Mouse (Mus musculus): ENCODE measurements around the gene Cyp51.
"Not testable (repeated sequence)": the region's sequence is repeated elsewhere in the genome, so short reads cannot be mapped to it uniquely, and the experiment has no call there.

Gene Cyp51

DNA sequence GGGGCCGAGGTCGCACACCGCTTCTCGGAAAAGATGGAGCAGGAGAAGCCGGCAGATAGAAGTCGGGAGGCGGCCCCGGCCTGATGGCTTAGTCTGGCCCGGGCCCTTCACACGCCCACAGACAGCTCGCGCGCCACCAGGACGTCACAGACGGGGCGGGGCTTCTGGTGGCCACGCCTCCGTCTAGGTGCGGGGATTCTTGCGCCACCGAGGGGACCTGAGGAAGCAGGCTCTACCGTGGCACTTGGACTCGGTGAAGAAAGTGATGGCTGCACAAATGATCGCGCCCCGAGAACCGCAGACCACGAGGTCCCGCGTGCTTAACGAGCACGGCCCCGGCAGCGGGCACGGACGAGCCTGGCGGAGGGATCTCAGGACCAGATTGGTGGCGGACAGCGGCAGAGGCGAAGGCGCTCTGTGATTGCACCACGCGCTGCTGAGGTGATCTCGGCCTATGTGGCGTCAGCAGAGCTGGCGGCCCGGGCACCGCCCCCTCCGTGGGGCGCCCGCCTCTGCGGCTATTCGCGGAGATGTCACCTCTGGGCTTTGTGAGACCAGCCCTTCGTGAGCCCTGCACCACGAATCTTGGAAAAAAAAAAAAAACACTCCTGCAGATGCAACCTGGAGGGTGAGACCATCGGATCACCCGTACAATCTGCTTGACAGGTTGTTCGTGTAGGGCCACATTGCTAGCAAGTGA, at the start of gene Cyp51:
Cyp51 (minus strand) TSS at position 406 of the 700 bp plus-strand sequence.
- DNase-seq, result peak; percentile 88

DNA sequence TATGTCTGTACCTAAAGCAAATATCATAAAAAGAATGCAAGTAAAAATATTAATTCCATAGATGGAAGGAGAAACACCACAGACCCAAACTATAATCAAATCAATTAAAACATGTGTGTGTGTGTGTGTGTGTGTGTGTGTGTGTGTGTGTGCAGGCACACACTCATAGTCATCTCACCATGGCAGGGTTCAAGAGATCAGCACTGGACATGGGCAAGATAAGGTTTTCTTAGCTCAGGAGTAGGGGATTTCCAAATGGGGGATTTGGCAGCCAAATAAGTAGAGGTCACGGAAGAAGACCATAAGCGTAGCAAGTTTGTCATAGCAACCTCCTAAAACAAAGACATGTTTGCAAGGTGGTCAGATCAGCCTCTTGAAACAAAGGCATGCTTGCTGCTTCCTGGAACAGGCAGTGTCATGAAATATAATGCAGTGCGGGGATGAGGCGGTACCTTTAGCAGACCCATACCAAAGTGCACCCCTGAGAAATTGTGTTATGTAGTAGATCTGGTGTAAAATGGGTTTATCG, 8.1 kb upstream of the Cyp51 start:
- DNase-seq, result no peak

DNA sequence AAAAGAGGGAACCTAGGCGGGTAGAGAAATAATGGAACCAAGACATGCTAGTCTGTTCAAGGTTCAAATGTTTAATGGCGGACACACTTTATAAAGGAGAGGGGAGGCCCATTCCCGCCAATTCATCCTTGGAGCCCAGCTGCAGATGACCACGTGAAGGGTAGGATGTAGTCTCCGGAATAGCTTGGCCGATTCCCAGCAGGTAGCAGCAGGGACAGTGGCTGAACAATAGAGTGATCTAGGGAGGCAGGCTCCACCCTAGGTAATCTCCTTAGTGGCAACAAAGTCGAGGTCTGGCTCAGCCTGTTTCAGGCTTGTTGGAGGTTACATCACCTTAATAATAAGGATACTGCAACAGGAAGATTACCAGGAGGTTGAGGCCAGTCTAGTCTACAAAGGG, 2.5 kb upstream of the Cyp51 start:
- not testable (repeated sequence) for DNase-seq

DNA sequence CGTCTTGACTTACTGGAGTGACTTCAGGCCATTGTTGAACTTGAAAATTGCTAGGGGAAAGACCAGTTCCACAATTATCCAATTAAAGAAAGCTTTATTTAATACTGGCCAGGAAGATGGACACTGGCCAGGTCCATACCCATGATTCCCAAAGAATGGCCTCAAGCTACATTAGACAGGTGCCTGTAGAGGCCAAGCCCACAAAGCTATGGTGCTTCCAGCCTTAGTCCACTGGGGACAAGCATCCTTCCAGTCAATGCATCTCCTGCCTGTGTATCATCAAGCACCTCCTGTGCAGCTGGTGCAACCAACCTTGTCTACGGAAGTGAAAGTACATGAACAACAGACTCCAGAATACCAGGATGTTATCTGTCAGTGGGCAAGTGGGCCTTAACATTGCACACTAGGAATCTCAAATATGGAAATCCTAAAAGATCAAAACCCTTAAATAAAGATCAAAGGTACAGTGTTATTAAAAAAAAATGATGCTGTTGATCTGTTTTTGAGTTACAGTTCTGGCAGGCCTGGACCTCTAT, 1.2 kb upstream of the Cyp51 start:
- DNase-seq, result no peak

DNA sequence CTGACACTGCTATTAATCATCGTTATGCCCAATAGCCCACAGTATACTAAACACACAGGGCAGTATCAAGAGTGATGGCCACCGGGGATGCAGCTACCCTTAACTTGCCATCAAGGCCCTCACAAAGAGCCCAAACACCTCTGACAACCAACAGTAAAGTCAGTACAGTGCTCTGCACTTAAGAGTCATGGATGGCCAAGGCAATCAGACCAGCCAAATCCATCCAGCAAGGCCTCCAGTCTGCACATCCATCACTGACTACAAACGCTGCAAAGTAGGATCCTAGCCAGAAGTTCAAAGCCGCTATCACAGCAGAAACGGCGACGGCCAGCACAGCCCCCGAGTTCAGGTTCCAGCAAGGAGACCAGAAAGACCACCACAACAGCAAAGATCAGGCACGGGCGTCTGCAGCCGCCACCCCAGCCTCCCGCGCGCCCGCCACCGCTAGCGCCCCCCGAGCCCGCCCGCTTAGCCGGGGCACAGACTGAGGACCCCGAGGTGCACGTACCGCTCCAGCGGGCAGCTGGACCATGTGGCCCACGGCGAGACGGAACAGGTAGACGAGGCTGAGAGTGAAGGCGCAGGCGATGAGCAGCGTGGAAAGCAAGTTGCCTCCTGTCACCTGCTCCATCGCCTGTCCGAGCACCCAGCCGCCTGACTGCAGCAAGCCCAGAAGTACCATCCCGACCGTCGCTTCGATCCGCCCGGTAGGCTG, 763 bp downstream of the Cyp51 start:
- no peak for DNase-seq

DNA sequence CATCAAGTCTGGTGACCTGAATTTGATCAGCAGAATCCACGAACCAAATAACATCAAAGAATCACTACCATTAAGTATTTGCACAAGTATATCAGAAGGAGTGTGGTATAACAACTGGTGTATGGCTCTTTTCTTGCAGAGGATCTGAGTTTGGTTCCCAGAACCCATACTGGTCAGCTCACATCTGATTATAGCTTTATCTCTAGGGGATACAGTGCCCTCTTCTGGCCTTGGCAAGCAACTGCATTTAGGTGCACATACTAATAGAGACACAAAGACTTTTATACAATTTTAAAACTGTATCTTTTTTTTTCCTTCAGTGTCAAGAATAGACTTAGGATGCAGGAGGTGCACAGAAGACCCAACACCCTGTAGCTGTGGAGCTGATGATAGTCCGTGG, 2.8 kb downstream of the Cyp51 start:
- no peak for DNase-seq

DNA sequence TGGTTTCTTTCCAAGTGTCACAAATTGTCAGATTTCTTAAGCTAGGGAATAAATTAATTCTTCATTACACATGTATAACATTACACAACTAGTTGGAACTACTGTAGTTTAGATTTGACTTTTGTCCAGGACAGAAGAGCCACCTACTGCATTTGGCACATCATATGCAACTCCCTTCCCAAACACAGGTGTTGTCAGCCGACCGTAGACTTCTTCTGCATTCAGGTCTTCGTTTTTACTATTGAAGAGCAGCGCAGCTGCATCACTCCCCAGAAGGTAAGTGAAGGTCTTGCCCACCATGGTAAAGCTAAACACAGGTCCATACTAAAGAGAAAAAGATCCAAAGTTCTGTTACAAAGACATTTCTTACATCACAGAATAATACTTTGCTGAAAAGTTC, 3.5 kb downstream of the Cyp51 start:
- no peak for DNase-seq

DNA sequence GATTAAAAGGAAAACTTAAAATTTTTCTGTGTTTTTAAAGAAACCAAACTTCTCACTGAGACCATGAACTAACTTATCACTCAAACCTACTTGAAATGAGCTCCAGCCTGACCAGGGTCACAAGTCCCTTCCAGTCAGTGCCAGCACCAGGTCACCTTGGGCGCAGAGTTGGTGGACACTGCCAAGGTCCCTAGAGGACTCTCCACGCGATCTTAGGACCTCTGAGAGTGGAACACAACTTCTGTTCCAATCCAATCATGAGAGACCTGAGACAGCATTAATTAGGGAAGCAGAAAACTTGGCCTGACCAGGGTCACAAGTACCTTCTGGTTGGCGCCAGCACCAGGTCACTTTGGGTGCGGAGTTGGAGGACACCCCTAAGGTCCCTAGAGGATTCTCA, 10.1 kb downstream of the Cyp51 start:
- DNase-seq, result no peak

DNA sequence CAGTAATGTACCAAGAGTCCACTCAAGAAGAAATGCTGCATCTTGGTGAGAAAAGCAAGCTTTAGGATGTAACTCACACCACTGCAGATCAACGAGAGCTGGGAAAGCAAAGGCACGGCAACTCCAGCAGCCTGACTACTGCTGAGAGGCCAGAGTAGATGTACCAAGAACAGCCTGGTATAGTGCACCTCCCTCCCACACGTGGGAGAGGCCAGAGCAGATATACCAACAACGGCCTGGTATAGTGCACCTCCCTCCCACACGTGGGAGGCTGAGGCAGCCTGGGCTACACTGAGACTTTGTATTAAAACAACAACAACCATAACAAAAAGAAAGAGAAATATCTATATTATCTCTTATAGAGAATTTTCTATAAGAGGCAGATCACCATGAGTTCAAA, 16.4 kb downstream of the Cyp51 start:
- no peak for DNase-seq

DNA sequence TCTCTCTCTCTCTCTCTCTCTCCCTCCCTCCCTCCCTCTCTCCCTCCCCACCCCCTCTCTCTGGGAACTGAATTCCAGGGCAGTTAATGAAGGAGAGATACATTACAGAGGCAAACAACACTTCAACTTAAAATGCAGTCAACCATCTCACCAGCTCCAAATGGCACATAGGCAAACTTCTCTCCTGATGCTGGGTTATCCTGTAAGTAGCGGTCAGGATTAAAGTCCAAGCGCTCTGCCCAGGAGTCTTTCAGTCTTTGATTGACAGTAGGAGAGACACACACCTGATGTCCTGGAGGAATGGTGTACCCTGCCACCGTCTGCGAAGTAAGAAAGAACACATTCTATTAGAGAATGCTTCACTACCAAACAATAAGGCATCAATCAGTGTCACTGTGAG, 18.2 kb downstream of the Cyp51 start:
- DNase-seq, result no peak

DNA sequence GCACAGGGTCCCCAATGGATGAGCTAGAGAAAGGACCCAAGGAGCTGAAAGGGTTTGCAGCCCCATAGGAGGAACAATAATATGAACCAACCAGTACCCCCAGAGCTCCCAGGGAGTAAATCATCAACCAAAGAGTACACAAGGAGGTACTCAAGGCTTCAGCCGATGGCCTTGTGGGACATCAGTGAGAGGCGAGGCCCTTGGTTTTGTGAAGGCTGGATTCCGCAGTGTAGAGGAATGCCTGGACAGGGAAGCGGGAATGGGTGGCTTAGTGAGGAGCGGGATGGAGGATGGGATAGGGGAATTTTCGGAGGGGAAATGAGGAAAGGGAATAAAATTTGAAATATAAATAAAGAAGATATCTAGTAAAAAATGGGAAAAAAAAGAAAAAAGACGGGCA, 19.6 kb downstream of the Cyp51 start:
- DNase-seq, result no peak

DNA sequence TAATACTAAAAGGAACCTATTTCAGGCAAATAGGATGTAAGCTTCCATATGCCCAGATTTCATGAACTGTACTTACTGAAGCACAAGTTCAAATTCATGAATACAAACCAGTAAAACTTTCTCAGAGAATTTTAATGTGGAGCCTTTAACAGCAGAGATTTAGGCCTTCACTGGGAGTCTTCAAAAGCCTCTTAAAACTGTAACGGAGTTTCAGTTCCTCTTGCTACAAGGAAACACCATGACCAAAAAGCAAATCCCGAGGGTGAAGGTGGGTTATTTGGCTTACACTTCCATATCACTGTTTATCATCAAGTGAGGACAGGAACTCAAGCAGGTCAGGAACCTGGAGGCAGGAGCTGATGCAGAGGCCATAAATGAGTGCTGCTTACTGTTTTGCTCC, 23.0 kb downstream of the Cyp51 start:
- no peak for DNase-seq

DNA sequence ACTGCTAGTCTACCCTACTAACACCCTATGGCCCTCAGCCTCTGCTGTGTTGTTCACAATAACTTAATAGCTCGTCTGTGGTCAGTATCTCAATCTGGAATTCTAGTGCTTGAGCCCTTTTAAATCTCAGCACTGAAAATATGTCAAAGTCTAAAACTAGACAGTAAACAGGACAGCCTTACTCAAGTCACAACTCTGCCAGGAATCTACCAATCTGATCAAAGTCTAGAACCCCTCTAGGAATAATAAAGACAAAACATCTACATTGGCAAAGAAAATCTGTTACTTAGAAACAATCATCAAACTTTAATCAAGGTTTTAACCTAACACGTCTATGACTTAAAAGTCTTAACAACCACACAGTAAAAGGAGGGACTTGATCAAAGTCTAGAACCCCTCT, 23.7 kb downstream of the Cyp51 start:
- DNase-seq, result no peak

DNA sequence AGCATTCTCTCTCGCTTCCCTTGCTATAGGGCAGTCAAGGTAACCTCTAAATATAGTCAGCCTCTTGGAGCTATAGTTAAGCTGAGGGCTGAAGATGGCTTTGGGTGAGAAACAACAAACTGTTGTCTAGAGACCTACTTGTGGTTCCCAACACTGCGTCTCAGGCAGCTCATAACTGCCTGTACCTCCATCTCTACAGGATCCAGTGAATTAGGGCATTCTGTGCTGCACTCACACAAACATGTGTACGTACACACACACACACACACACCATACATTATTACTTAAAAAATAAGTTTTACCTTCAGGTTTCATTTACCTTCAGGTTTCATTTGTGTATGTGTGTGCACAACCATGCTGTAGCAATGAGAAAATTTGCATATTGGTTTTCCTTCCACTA, 25.5 kb downstream of the Cyp51 start:
- DNase-seq, result no peak

DNA sequence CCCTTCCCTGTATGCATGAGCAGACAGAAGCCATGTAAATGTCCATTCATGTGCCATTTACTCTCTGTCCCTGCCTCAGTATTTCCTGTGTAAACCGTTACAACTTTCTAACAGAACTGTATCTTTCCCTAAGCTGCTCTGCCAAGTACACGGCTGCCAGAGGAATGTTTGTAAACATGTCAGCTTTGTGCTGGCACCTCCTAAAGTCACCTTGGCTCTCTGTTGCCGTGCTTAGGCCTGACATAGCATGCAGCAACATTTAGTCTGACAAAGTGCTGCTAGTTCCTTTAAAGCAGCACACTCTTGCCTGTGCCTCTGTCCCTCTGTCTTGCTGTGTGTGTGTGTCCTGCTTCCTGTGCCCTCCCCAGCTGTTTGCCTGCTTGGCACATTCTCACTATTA, 37.3 kb downstream of the Cyp51 start:
- no peak for DNase-seq

DNA sequence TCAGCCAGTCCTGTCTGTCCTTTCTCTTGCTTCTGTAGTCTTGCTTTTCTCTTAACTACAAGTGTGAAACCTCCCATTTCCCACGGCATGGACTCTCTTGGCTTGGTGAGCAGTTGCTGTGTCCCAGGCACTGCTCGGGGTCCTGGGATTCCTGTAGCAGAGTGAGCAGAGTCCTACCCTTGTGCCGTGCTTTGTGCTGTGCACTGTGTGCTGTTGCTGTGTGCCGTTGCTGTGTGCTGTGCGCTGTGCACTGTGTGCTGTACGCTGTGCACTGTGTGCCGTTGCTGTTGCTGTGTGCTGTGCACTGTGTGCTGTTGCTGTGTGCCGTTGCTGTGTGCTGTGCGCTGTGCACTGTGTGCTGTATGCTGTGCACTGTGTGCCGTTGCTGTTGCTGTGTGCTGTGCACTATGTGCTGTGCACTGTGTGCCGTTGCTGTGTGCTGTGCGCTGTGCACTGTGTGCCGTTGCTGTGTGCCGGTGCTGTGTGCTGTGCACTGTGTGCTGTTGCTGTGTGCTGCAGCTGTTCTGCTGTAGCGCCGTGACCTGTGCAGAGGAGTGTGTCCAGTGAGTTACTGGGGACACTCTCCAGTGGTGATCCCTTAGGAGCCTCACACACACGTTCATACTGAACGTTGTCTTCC, 38.0 kb downstream of the Cyp51 start:
- no peak for DNase-seq

DNA sequence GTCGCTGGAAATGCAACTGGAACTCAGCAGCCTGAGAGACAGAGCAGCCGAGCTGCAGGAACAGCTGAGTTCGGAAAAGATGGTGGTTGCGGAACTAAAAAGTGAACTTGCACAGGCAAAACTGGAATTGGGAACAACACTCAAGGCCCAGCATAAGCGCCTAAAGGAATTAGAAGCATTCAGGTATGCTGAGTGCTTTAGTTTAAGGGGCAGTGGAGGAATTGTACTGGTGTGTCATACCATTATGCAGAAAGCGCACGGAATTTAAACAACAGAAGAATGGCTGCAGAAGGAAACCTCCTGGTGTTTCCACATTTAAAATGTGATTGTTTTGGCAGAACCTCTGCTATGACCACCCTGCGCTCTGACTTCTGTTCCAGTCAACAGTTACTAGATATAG, 44.2 kb downstream of the Cyp51 start:
- DNase-seq, result no peak

DNA sequence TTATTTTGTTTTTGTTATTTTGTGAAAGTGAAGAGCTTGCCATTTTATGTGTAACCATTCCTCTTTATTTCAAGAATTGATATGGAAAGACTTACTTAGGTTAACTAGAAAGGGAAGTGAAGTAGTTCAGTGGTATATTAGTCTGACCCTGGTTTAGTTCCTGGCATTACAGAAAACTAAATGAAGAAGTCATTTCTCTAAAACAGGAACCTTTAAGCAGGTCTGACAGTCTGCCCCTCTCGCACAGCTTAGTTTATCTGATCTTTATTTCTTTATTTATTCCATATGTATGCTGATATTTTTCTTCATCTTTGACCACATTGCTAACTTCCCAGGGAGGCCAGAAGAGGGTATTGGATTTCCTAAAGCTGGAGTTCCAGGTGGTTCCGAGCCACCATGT, 63.6 kb downstream of the Cyp51 start:
- no peak for DNase-seq

DNA sequence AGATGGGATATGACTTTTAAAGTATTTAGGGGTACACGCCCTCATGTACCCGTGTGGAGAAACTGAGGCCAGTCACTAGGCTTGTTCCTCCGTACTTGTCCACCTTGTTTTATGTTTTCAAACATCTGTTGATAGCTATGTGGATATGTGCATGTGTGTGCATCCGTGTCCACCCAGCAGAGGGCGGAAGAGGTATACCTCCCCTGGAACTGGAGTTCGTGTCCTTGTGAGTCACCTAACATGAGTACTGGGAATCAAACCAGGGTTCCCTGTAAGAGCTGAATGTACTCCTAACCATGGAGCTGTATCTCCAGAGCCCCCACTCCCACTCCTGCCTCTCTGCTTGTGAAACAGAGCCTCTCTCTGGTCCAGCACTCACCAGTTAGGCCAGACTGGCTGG, 64.2 kb downstream of the Cyp51 start:
- no peak for DNase-seq

DNA sequence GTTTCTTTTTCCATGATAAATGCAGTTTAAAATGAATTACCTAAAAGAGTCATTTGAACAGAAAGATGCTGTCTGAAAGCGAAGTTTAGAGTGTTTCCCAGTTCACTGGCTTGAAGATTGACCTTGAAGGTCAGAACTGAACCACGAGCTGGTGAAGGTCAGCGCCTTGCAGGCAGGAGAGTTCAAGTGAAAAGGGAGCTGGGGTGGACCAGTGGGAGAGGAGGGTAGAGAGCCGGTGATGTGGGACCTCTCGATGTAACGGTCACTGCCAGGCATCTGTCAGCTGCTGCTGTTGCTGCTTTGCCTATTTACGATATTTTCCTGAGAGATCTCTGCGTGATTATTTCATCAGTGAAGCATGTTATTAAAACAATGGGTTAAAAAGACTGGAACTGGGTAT, 65.2 kb downstream of the Cyp51 start:
- DNase-seq, result no peak

DNA sequence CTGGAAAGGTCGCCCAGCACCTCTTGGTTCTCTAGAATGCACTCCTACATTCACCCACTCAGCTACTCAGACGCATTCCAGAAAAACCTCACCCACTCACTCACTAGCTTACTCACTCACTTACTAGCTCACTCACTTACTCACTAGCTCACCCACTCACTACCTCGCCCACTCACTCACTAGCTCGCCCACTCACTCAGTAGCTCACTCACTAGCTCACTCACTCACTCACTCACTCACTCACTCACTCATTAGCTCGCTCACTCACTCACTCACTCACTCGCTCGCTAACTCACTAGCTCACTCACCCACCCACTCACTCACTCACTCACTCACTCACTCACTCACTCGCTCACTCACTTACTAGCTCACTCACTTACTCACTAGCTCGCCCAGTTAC, 67.9 kb downstream of the Cyp51 start:
- DNase-seq, result no peak

DNA sequence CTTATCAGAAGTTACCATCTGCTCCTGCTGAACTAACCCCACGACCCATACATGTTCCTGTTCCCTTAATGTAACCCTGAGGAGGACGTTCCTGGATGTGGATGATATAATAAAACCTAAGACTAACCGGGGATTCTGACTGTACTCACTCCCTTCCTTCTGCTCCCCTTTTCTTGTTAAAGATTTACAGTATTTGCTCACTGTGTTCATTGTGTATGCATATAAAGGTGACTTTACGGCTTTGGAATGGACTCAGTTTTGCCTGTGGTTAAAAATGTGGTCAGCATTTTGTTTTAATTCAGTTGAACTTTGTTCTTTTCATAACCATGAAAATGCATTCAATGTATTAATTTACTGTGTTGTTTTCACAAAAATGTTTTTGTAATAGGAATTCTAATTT, 72.7 kb downstream of the Cyp51 start:
- no peak for DNase-seq
